Mouse (Mus musculus) lung, adult 2 months (tissue): ENCODE measurements around the gene Sf3b2.

Source experiments
- CTCF ChIP-seq: fragments of 200-500 bp; IDR thresholded peaks from 2 replicates; pipeline ENCODE4 v1.5.1; 2011; ENCODE audit warnings: mild to moderate bottlenecking, low read length, control low read depth; ENCODE audit not compliant: insufficient read depth
- POLR2A ChIP-seq: fragments of 200-500 bp; IDR thresholded peaks from 2 replicates; pipeline ENCODE4 v1.6.1; 2011; ENCODE audit warnings: low read depth, mild to moderate bottlenecking, control low read depth, low read length, borderline replicate concordance; ENCODE audit errors: extremely low read depth

DNA sequence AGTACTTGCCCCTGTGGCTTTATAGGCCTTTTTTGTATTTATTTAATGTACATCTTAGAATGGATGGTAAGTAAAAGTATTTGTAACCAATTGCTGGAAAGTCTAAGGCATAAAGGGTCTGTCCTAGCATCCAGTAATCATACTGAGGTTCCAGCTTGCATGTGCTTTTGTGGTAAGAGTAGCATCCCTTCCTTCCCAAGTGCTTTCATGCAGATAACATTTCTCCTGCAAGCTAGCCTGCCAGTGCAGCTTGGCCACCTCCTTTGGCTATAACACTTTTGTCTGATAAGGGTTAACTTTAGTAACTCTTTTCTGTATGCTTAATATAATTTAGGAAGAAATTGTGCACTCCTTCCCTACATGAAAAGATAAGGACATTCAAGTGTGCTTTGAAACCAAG is 27.2 kb downstream of the Sf3b2 start:
- TF ChIP-seq CTCF, result no peak
- no peak for TF ChIP-seq POLR2A
